Mouse (Mus musculus) small intestine, adult 2 months (tissue): ENCODE data around the gene Cdon. TPM values are rescaled to one million over a fixed set of nuclear protein-coding genes. Genes with fewer than 3 reads are reported as not detected.

Source experiments
- H3K27ac ChIP-seq: fragments of 200-500 bp; 2 replicates; pipeline ENCODE4 v1.5.1; 2012; ENCODE audit warnings: low read depth, low read length, control low read depth, inconsistent platforms; ENCODE audit not compliant: insufficient read depth
- H3K27me3 ChIP-seq: fragments of 200-500 bp; 2 replicates; pipeline ENCODE4 v1.6.1; 2012; ENCODE audit warnings: mild to moderate bottlenecking, moderate library complexity, low read length, inconsistent platforms; ENCODE audit not compliant: control insufficient read depth, insufficient read depth
- H3K36me3 ChIP-seq: fragments of 200-500 bp; 2 replicates; pipeline ENCODE4 v1.6.1; 2012; ENCODE audit warnings: mild to moderate bottlenecking, low read length, control low read depth, inconsistent platforms; ENCODE audit not compliant: control insufficient read depth, insufficient read depth
- H3K4me1 ChIP-seq: fragments of 200-500 bp; 2 replicates; pipeline ENCODE4 v1.6.1; 2012; ENCODE audit warnings: low read length, inconsistent platforms, mixed read lengths; ENCODE audit not compliant: control insufficient read depth, insufficient read depth, insufficient read length
- H3K4me3 ChIP-seq: fragments of 200-500 bp; 2 replicates; pipeline ENCODE4 v1.5.1; 2012; ENCODE audit warnings: low read depth, mild to moderate bottlenecking, control low read depth, inconsistent platforms, low read length, moderate library complexity
- CTCF ChIP-seq: fragments of 200-500 bp; IDR thresholded peaks from 2 replicates; pipeline ENCODE4 v1.5.1; 2012; ENCODE audit warnings: low read depth, mild to moderate bottlenecking, control low read depth, inconsistent platforms, low read length, moderate library complexity, mixed read lengths; ENCODE audit not compliant: insufficient replicate concordance, insufficient read length; ENCODE audit errors: extremely low read depth
- POLR2A ChIP-seq: fragments of 200-500 bp; IDR thresholded peaks from 2 replicates; pipeline ENCODE4 v1.6.1; 2012; ENCODE audit warnings: low read depth, mild to moderate bottlenecking, control low read depth, inconsistent platforms, low read length, moderate library complexity
- WGBS: fragments of 180-500 bp; shearing (Covaris S2); methylation state at CpG from one replicate; pipeline ENCODE4 v1.1.7; 2018; 5-methylcytosine and 5-hydroxymethylcytosine counted together
- polyA plus RNA-seq: library from polyadenylated mRNA; depleted of rRNA; stranded (reverse); fragments of >200 nt; gene quantifications from 2 replicates; pipeline ENCODE4 v1.2.3, GENCODE M21; 2012

Gene Cdon
- polyA plus RNA-seq, 1 experiment = 1.4 TPM

DNA sequence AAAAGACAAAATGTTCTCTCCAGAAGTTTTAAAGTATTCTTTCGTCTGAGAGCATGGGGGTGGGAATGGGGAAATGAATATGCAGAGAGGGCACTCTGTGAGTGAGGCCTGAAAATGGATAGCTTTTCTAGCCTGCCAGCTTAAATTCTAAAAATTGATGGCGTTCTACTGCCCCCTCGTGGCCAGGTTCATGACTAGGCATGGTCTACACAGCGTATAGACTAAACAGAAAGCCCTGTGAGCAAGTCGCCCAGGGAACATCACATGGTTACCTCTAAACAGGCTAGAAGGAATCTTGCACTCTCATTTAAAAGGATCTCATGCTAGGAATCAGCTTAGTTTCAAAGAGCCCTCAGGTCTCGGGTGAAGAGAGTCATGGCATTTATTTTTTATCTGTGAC is 120.6 kb downstream of the Cdon start:
- Histone ChIP-seq H3K36me3 (no peaks in the 10 kb centered on the region), H3K4me3 (no peak overlapping the region), H3K27ac (no peak overlapping the region), H3K27me3 (no peaks in the 10 kb centered on the region), H3K4me1 (no peaks in the 10 kb centered on the region)
- 7% methylated on average over 6 of the region's 6 CpGs for WGBS
- TF ChIP-seq CTCF (peak; percentile 62; the same call in 1 of the 2 replicates), POLR2A (no peak)

DNA sequence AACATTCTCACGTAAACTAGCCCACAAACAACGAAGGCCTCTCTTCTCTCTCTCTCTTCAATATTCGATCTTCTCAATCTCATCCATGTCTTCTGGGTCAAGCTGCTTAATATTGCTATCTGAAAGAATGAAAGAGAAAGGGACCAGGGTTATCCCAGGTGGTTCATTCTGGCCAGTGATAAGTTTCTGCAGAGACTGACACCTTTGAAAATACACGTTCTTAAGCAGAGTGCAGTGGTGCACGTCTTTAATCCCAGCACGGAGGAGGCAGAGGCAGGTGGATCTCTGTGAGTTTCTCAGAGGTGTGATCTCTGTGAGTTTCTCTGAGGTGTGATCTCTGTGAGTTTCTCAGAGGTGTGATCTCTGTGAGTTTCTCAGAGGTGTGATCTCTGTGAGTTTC is 121.0 kb downstream of the Cdon start:
- 56% methylated on average over 6 of the region's 6 CpGs for WGBS
- no peak overlapping the region for H3K4me3 ChIP-seq
- H3K36me3 ChIP-seq = no peaks in the 10 kb centered on the region
- no peak overlapping the region for H3K27ac ChIP-seq
- TF ChIP-seq CTCF (no peak), POLR2A (no peak)
- no peaks in the 10 kb centered on the region for H3K4me1 ChIP-seq
- H3K27me3 ChIP-seq = no peaks in the 10 kb centered on the region

DNA sequence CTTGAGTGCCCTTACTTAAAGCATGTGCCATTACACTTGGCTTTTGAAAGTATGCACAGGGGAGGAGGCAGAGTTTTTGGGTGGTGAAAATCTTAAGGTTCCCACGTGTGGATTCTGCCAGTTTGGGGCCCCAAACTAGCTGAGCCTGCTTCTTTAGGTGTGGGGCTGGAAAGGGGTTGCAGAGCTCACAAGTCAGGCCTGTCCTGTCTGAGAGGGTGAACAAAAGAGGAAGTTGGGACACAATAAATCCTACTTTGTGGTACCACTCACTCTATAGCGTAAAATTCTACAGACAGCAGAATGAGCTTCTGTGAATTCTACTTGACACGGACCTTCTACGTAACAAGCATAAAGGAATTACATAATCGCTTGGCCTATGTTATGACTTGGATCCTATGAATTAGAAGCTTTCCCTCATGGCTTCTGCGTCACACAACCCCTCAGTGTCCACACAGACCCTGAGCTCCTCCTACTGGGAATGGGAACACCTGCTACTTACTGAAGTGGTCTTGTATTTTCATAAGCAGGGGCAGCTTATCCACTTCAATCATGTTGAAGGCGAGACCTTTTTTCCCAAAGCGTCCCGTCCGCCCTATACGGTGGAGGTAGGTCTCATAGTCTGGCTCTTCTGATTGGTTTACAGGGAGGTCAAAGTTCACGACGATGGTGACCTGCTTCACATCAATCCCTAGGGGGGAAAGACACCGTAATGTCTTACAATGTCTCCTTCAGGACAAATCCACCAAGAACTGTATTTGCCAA is 122.4 kb downstream of the Cdon start:
- no peaks in the 10 kb centered on the region for H3K36me3 ChIP-seq
- no peak overlapping the region for H3K4me3 ChIP-seq
- 77% methylated on average over 14 of the region's 14 CpGs for WGBS
- H3K27ac ChIP-seq = no peak overlapping the region
- H3K27me3 ChIP-seq = no peaks in the 10 kb centered on the region
- TF ChIP-seq POLR2A (no peak), CTCF (no peak)
- H3K4me1 ChIP-seq = no peaks in the 10 kb centered on the region

DNA sequence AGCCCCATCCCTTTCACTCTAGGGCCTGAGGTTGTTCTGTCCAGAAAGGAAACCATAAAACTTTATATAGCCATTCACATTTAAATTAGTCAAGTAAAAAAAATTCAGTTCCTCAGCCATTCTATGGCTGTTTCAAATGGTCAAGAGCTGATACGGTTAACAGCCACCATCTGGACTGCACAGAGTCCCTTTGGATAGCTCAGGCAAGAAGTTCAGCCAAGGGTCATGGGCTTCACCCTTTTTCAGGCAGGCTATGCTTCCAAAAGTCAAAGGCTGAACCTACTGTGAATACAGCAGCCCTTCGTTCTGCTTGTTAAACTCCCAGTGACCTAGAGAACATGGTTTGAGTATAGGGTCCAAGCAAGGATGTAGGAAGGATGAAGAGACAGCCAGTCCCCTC is 123.7 kb downstream of the Cdon start:
- no peak for TF ChIP-seq CTCF
- TF ChIP-seq POLR2A = no peak
- 70% methylated on average over 2 of the region's 2 CpGs for WGBS
- Histone ChIP-seq H3K27me3 (no peaks in the 10 kb centered on the region), H3K4me1 (no peaks in the 10 kb centered on the region), H3K27ac (no peak overlapping the region), H3K4me3 (no peak overlapping the region), H3K36me3 (no peaks in the 10 kb centered on the region)

GRCm38 (mm10) chr9:35545704-35546103 is 124.8 kb downstream of the Cdon start:
- no peaks in the 10 kb centered on the region for H3K4me1 ChIP-seq
- no peak for TF ChIP-seq POLR2A
- no peak; the same call in 1 of the 2 replicates for TF ChIP-seq CTCF
- H3K27ac ChIP-seq = no peak overlapping the region
- no peaks in the 10 kb centered on the region for H3K36me3 ChIP-seq
- no peak overlapping the region for H3K4me3 ChIP-seq
- WGBS = 68% methylated on average over 12 of the region's 12 CpGs
- H3K27me3 ChIP-seq = no peaks in the 10 kb centered on the region

DNA sequence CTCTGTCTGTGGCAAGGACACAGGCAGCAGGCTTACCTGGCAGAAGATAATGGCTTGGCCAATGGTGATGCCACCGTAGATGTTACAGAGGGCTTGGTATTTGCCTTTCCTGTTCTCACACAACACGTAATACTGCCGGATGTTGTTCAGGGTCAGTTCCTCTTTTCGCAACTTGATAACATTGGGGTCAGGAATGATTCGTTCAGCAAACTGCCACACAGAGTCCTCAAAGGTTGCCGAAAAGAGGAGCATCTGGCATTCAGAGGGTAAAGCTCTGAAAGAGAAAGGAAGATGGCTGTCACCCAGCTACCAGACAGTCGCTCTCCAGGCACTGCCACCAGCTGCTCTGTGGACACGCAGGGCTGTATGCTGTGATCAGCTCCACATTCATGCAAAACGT is 125.8 kb downstream of the Cdon start:
- TF ChIP-seq CTCF (no peak), POLR2A (no peak)
- 0 out of 2 replicates have a peak, but pooled peaks cover 3% of the 10 kb centered on the region for H3K27me3 ChIP-seq
- WGBS = 65% methylated on average over 9 of the region's 9 CpGs
- no peaks in the 10 kb centered on the region for H3K4me1 ChIP-seq
- H3K4me3 ChIP-seq = peak overlapping the region; percentile 8; the same call in 1 of the 2 replicates
- no peak overlapping the region for H3K27ac ChIP-seq
- no peaks in the 10 kb centered on the region for H3K36me3 ChIP-seq

GRCm38 (mm10) chr9:35548455-35548854 is 127.5 kb downstream of the Cdon start:
- no peaks in the 10 kb centered on the region for H3K36me3 ChIP-seq
- H3K4me1 ChIP-seq = no peaks in the 10 kb centered on the region
- 69% methylated on average over 9 of the region's 9 CpGs for WGBS
- H3K27me3 ChIP-seq = peaks cover 3% of the 10 kb centered on the region; the same call in 1 of the 2 replicates
- TF ChIP-seq CTCF = no peak
- no peak for TF ChIP-seq POLR2A
- H3K4me3 ChIP-seq = no peak overlapping the region
- H3K27ac ChIP-seq = no peak overlapping the region
